Mouse (Mus musculus): ENCODE data around the gene Cfd. TPM values are rescaled to one million over a fixed set of nuclear protein-coding genes. Genes with fewer than 3 reads are reported as not detected.

The Cfd gene
- not detected in 2 replicates for polyA plus RNA-seq (2014; fragmentation: Nextera tagmentation; extraction: Ambion mirVana)

DNA sequence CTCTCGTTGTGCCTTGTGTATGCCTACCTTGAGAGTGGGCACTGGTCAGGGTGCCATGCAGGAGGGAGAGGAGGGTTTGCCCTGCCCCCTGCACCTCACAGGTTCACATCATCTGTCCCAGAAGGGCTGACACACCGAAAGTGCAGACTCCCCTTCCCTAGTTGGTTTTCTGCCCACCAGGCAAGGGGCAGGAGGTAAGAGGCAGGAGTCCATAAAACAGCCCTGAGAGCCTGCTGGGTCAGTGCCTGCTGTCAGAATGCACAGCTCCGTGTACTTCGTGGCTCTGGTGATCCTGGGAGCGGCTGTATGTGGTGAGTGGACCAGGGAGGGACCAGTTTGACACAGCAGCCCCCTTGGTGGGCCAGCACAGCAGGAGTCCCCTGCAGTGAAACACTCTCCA, at the start of gene Cfd:
Gene Cfd (plus strand): TSS at position 184 of the 400 bp plus-strand sequence.
- H3K4me2 ChIP-seq (ENCODE audit: low read depth, low read length, severe bottlenecking): no peak within 1 kb of the TSS
- no peak within 1 kb of the TSS for H3K9ac ChIP-seq (ENCODE audit: low read length)
- 0 out of 2 replicates have a peak, but pooled peaks cover 2% of the 10 kb centered on the region for H3K27me3 ChIP-seq (ENCODE audit: control insufficient read depth, insufficient read depth, low read length)
- H3K27ac ChIP-seq (ENCODE audit: low read depth, low read length): no peak within 1 kb of the TSS
- H3K4me1 ChIP-seq (replicated peaks; ENCODE audit: control insufficient read depth, insufficient read depth, low read length): no peaks in the 10 kb centered on the region
- H3K4me3 ChIP-seq (ENCODE audit: low read depth, low read length): no peak within 1 kb of the TSS
- H3K36me3 ChIP-seq (ENCODE audit: control insufficient read depth, insufficient read depth, low read length): no peaks in the 10 kb centered on the region
- DNase-seq (ENCODE audit: low spot score) (no peak), ATAC-seq (replicated peaks; ENCODE audit: low FRiP score) (no peak)
- no peaks in the 10 kb centered on the region for H3K9me3 ChIP-seq (ENCODE audit: control insufficient read depth, low read length)
- WGBS: 32% methylated on average over 5 of the region's 5 CpGs

DNA sequence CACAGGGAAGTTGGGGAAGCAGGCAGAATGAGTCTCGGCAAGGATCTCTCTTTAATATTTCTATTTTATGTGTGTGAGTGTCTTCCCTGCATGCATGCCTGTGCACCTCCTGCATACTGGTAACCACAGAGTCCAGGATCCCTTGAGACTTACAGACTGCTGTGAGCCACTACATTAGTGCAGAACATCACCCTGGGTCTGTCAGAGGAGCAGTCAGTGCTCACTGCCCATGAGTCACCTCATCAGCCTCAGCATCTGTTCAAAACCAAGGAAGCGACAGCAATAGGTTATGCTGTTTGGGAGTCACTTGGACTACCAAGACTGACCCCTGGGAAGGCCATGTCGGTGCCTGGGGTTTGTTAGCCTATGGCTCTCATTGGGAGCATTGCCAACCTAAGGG, 48.3 kb upstream of the Cfd start:
- H3K9me3 ChIP-seq (ENCODE audit: control insufficient read depth, low read length): no peaks in the 10 kb centered on the region
- ATAC-seq (replicated peaks; ENCODE audit: low FRiP score) (no peak), DNase-seq (ENCODE audit: low spot score) (no peak)
- H3K4me2 ChIP-seq (ENCODE audit: low read depth, low read length, severe bottlenecking): no peak overlapping the region
- H3K36me3 ChIP-seq (ENCODE audit: control insufficient read depth, insufficient read depth, low read length): no peaks in the 10 kb centered on the region
- H3K27ac ChIP-seq (ENCODE audit: low read depth, low read length): no peak overlapping the region
- H3K27me3 ChIP-seq (ENCODE audit: control insufficient read depth, insufficient read depth, low read length): no peaks in the 10 kb centered on the region
- no peak overlapping the region for H3K4me3 ChIP-seq (ENCODE audit: low read depth, low read length)
- no peak overlapping the region for H3K9ac ChIP-seq (ENCODE audit: low read length)
- H3K4me1 ChIP-seq (replicated peaks; ENCODE audit: control insufficient read depth, insufficient read depth, low read length): peaks cover 6% of the 10 kb centered on the region; the same call in 1 of the 2 replicates
- WGBS: 73% methylated on average over 3 of the region's 3 CpGs

DNA sequence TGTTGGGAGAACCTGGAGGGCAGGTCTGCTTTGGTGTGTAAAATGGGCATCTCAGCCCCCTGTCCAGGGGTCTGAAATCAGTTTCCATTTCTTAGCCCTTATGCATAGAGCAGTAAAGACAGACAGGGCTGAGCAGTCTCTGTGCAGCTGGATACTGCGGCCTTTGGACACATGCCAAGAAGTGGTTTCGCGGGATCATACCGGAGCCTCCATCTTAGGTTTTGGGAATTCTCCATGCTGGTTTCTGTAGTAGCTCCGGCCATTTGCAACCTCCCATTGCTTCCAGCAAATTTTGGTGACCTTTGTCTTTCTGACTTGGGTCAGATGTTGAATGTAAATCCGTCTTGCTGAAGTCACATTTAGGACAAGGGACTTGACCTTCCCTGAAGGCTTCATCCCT, 47.2 kb upstream of the Cfd start:
- Histone ChIP-seq H3K27me3 (ENCODE audit: control insufficient read depth, insufficient read depth, low read length) (no peaks in the 10 kb centered on the region), H3K27ac (ENCODE audit: low read depth, low read length) (no peak overlapping the region), H3K4me2 (ENCODE audit: low read depth, low read length, severe bottlenecking) (no peak overlapping the region), H3K4me3 (ENCODE audit: low read depth, low read length) (no peak overlapping the region), H3K4me1 (replicated peaks; ENCODE audit: control insufficient read depth, insufficient read depth, low read length) (peaks cover 6% of the 10 kb centered on the region; the same call in 1 of the 2 replicates), H3K36me3 (ENCODE audit: control insufficient read depth, insufficient read depth, low read length) (no peaks in the 10 kb centered on the region), H3K9me3 (ENCODE audit: control insufficient read depth, low read length) (no peaks in the 10 kb centered on the region), H3K9ac (ENCODE audit: low read length) (no peak overlapping the region)
- DNase-seq (ENCODE audit: low spot score): no peak
- no peak for ATAC-seq (replicated peaks; ENCODE audit: low FRiP score)
- 82% methylated on average over 6 of the region's 6 CpGs for WGBS

DNA sequence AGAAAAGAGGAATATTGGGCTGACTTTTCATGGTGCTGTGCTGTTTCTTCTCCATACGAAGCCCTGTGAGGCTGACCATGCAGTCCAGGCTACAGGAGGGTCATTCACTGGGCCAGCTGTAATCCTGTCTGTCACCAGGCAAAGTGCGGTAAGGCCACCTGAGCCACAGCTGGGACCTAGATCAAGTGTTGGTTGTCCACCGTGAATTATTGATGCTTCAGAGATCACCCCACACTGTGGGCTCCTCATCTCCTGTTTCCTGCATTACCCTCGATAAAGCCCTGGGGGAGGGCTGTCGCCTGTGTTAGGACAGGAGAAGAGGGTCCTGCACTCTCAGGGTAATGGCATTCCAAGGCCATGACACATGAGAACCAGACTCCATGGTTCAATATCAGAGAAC, 44.1 kb upstream of the Cfd start:
- no peaks in the 10 kb centered on the region for H3K36me3 ChIP-seq (ENCODE audit: control insufficient read depth, insufficient read depth, low read length)
- H3K4me1 ChIP-seq (replicated peaks; ENCODE audit: control insufficient read depth, insufficient read depth, low read length): peaks cover under 1% of the 10 kb centered on the region
- H3K27me3 ChIP-seq (ENCODE audit: control insufficient read depth, insufficient read depth, low read length): no peaks in the 10 kb centered on the region
- no peak for ATAC-seq (replicated peaks; ENCODE audit: low FRiP score)
- no peaks in the 10 kb centered on the region for H3K9me3 ChIP-seq (ENCODE audit: control insufficient read depth, low read length)
- H3K27ac ChIP-seq (ENCODE audit: low read depth, low read length): no peak overlapping the region
- no peak for DNase-seq (ENCODE audit: low spot score)
- 73% methylated on average over 5 of the region's 5 CpGs for WGBS
- H3K9ac ChIP-seq (ENCODE audit: low read length): no peak overlapping the region
- H3K4me2 ChIP-seq (ENCODE audit: low read depth, low read length, severe bottlenecking): no peak overlapping the region
- H3K4me3 ChIP-seq (ENCODE audit: low read depth, low read length): no peak overlapping the region

DNA sequence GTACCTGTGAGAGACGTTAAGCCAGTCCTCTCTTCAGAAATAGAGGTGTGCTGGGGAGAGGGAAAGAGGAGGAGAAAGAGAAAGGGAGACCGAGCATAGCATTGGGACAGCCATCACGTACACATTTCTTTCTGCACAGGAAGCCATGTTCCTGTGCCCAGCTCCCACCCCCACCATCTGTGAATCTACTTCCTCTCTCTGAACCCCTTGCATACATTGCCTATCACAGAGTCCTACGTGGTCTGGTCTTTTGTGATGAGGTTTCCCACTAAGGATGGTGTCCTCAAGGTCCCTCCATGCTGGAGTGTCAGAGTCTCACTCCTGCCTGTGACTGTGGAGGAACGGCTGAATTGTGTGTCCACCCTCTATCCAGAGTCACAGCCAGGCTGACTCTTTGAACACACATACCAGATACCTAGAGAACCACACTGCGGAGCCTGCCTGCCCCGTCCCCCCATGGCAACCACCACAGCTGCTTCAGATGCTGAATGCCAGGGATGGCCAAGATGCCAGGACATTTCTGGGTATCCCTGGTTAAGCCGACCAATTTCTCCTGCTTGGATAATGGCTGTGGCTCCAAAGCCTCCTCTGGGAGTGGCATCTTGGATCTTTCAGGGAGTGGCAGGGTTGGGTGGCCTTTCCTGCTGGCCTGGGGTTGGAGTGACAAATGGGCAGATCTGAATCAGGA, 40.6 kb upstream of the Cfd start:
- no peak overlapping the region for H3K4me2 ChIP-seq (ENCODE audit: low read depth, low read length, severe bottlenecking)
- DNase-seq (ENCODE audit: low spot score): no peak
- H3K9ac ChIP-seq (ENCODE audit: low read length): no peak overlapping the region
- ATAC-seq (replicated peaks; ENCODE audit: low FRiP score): no peak
- H3K4me3 ChIP-seq (ENCODE audit: low read depth, low read length): no peak overlapping the region
- no peaks in the 10 kb centered on the region for H3K36me3 ChIP-seq (ENCODE audit: control insufficient read depth, insufficient read depth, low read length)
- 94% methylated on average over 8 of the region's 8 CpGs for WGBS
- H3K4me1 ChIP-seq (replicated peaks; ENCODE audit: control insufficient read depth, insufficient read depth, low read length): peaks cover 16% of the 10 kb centered on the region
- H3K27ac ChIP-seq (ENCODE audit: low read depth, low read length): no peak overlapping the region
- H3K9me3 ChIP-seq (ENCODE audit: control insufficient read depth, low read length): no peaks in the 10 kb centered on the region
- H3K27me3 ChIP-seq (ENCODE audit: control insufficient read depth, insufficient read depth, low read length): no peaks in the 10 kb centered on the region

DNA sequence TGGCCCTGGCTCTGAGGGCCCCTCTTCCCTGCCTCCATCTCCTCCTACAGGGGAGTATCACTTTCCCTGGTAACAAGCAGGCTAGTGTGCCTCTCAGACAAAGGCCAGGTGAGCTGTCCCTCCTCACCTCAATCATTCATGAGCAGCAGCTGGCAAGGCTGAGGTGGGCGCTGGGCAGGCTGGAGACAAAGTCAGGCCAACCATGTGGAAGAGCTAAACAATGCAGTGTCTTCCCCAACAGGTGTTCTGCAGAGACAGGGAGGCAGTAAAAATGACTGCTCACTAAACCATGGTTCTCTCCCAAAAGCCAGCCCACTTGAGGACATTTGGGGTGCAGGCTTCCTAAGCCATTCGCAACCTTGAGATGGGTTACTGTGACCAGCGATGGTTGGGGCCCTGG, 39.0 kb upstream of the Cfd start:
- DNase-seq (ENCODE audit: low spot score): no peak
- no peak for ATAC-seq (replicated peaks; ENCODE audit: low FRiP score)
- Histone ChIP-seq H3K27me3 (ENCODE audit: control insufficient read depth, insufficient read depth, low read length) (no peaks in the 10 kb centered on the region), H3K9ac (ENCODE audit: low read length) (peak overlapping the region; percentile 83), H3K27ac (ENCODE audit: low read depth, low read length) (peak overlapping the region; percentile 100; the same call in 1 of the 2 replicates), H3K4me2 (ENCODE audit: low read depth, low read length, severe bottlenecking) (peak overlapping the region; percentile 87; the same call in 1 of the 2 replicates), H3K9me3 (ENCODE audit: control insufficient read depth, low read length) (no peaks in the 10 kb centered on the region), H3K4me3 (ENCODE audit: low read depth, low read length) (no peak overlapping the region), H3K36me3 (ENCODE audit: control insufficient read depth, insufficient read depth, low read length) (no peaks in the 10 kb centered on the region), H3K4me1 (replicated peaks; ENCODE audit: control insufficient read depth, insufficient read depth, low read length) (peaks cover 22% of the 10 kb centered on the region)
- 92% methylated on average over 3 of the region's 3 CpGs for WGBS

DNA sequence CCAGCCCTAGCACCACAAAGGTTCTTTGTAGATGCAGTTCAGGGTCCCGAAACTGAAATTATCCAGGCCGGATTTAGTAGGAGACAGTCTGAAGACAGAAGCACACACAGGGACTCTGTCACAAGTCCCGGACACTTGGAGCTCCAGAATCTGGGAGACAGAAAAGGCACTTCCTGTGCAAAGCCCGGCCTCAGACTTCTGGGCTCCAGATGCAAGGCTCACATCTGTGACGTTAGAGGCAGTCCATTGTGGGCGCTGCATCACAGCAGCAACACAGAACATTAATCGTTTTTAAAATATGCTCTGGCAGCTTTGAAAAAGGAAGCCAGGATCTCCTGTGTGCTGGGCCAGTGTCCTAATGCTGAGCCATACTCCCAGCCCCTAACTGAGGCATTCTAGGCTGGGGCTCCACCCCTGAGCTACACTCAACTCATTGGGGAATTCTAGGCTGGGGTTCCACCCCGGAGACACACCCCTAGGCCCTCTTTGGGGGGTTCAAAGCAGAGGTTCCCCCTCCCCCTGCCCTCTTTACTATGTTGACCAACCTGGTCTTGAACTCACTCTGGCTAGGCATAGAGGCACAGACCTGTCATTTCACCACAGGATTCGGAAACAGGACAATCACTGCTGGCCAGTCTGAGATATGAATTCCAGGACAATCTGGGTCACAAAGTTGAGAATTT, 38.4 kb upstream of the Cfd start:
- DNase-seq (ENCODE audit: low spot score) (no peak), ATAC-seq (replicated peaks; ENCODE audit: low FRiP score) (no peak)
- H3K9ac ChIP-seq (ENCODE audit: low read length): peak overlapping the region; percentile 83
- H3K9me3 ChIP-seq (ENCODE audit: control insufficient read depth, low read length): no peaks in the 10 kb centered on the region
- peak overlapping the region; percentile 100 for H3K27ac ChIP-seq (ENCODE audit: low read depth, low read length)
- no peaks in the 10 kb centered on the region; the same call in 1 of the 2 replicates for H3K36me3 ChIP-seq (ENCODE audit: control insufficient read depth, insufficient read depth, low read length)
- no peaks in the 10 kb centered on the region for H3K27me3 ChIP-seq (ENCODE audit: control insufficient read depth, insufficient read depth, low read length)
- WGBS: 74% methylated on average over 9 of the region's 9 CpGs
- H3K4me3 ChIP-seq (ENCODE audit: low read depth, low read length): peak overlapping the region; percentile 98; the same call in 1 of the 2 replicates
- peaks cover 28% of the 10 kb centered on the region for H3K4me1 ChIP-seq (replicated peaks; ENCODE audit: control insufficient read depth, insufficient read depth, low read length)
- peak overlapping the region; percentile 87 for H3K4me2 ChIP-seq (ENCODE audit: low read depth, low read length, severe bottlenecking)

DNA sequence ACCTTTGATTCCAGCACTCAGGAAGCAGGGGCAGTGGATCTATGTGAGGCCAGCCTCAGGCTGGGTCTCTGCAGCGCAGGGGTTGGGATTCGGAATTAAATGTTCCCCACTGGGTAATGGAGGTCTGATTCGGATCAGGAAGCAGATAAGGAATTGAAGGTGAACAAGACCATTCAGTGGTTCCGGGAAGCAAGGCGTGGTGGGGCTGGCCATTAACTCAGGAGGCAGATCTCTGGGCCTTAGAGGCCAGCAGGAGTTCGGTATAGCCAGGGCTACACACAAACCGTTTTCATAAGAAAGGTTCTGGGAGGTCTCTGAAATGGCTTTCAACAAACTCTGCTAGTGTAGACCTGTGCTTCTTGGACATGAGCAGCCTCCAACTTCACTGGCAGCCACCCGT, 37.8 kb upstream of the Cfd start:
- H3K36me3 ChIP-seq (ENCODE audit: control insufficient read depth, insufficient read depth, low read length): no peaks in the 10 kb centered on the region; the same call in 1 of the 2 replicates
- no peaks in the 10 kb centered on the region for H3K9me3 ChIP-seq (ENCODE audit: control insufficient read depth, low read length)
- H3K9ac ChIP-seq (ENCODE audit: low read length): peak overlapping the region; percentile 83
- H3K4me3 ChIP-seq (ENCODE audit: low read depth, low read length): peak overlapping the region; percentile 98
- ATAC-seq (replicated peaks; ENCODE audit: low FRiP score): no peak
- peak overlapping the region; percentile 87 for H3K4me2 ChIP-seq (ENCODE audit: low read depth, low read length, severe bottlenecking)
- 30% methylated on average over 8 of the region's 8 CpGs for WGBS
- no peaks in the 10 kb centered on the region for H3K27me3 ChIP-seq (ENCODE audit: control insufficient read depth, insufficient read depth, low read length)
- H3K27ac ChIP-seq (ENCODE audit: low read depth, low read length): peak overlapping the region; percentile 100
- DNase-seq (ENCODE audit: low spot score): no peak
- H3K4me1 ChIP-seq (replicated peaks; ENCODE audit: control insufficient read depth, insufficient read depth, low read length): peaks cover 34% of the 10 kb centered on the region
